Mouse (Mus musculus): Measurements from ENCODE around the gene Tex38. TPM values are rescaled to one million over a fixed set of nuclear protein-coding genes. Genes with fewer than 3 reads are reported as not detected.

The Tex38 gene
- polyA plus RNA-seq, 1 experiment: not detected

DNA sequence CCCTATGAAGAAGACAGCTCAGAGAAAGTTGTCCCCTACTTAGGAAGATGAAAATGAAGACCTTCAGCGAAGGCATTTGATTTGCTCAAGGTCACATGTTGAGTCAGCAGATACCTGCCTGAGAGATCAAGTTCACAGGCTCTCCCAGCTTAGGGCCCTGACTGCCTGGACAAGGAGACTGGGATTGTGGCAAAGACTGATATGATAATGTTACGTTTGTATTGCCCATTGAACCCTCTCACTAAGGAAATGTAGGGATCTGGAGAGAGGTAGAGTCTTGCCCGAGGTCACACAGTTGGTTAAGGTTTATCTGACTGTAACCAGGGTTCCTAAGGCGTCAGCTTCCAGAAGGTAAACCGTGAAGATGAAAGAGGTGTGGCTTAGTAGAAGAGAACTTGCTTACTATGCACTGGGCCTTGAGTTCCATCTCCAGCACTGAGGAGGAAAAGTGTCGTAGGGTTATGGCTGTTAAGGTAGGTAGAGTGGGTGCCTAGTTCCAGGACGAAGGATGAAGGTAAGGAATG lies 4.8 kb upstream of the Tex38 start:
- Histone ChIP-seq H3K79me2 (ENCODE audit: control insufficient read depth, insufficient read depth) (no peaks in the 10 kb centered on the region), H3K27me3 (ENCODE audit: control insufficient read depth, insufficient read depth, insufficient read length) (no peaks in the 10 kb centered on the region), H3K4me3 (ENCODE audit: insufficient read depth, poor library complexity, severe bottlenecking) (peak overlapping the region; percentile 53), H3ac (ENCODE audit: control insufficient read depth, insufficient read length, low read depth) (peak overlapping the region; percentile 75), H3K36me3 (ENCODE audit: control insufficient read depth, insufficient read depth) (peaks cover 13% of the 10 kb centered on the region), H3K79me3 (ENCODE audit: low read depth) (no peaks in the 10 kb centered on the region)
- TF ChIP-seq MYOG (IDR thresholded peaks at IDR 0.05; ENCODE audit: control insufficient read depth, extremely low read depth, insufficient read length): no peak
- no peak for TF ChIP-seq FOSL1 (IDR thresholded peaks at IDR 0.05; ENCODE audit: insufficient read depth, low read length, poor library complexity, severe bottlenecking)
- TF ChIP-seq MYOD1 (IDR thresholded peaks at IDR 0.05; ENCODE audit: control insufficient read depth, insufficient read length, low read depth): no peak
- no peak for TF ChIP-seq USF1 (IDR thresholded peaks at IDR 0.05; ENCODE audit: low read depth)

DNA sequence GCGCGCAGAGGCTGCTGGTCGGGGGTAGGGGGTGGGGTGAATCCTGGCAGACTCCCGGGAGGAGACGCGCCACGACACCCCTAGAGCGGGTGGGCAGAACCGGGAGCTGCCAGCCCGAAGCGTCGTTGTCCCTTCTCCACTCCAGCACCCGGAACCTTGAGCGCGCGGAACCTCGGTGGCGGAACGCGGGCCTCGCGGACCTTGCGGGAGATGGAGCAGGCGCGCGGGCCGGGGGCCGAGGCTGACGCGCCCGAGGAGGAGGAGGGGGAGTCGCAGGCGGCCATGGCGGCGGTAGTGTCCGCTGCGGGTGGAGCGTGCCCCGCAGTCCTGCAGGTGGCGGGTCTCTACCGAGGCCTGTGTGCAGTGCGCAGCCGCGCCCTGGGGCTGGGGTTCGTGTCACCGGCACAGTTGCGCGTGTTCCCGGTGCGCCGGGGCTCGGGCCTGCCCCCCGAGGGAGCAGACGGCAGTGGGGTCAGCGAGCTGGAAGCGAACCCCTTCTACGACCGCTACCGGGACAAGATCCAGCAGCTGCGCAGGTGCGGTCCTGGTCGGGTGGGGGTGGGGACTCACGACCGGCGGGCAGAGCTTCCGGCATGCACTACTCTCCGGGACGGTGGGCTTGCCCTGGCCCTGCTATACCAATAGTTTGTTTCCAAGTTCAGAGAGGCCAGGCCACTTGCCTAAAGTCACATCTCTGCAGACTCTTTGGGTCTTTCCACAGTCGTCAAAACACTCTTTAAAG lies 4.1 kb upstream of the Tex38 start, which contains the start of gene Atpaf1:
Gene Atpaf1 (plus strand): TSS at position 44 of the 742 bp plus-strand sequence.
- no peaks in the 10 kb centered on the region for H3K79me2 ChIP-seq (ENCODE audit: control insufficient read depth, insufficient read depth)
- peak within 1 kb of the TSS; percentile 53 for H3K4me3 ChIP-seq (ENCODE audit: insufficient read depth, poor library complexity, severe bottlenecking)
- peak within 1 kb of the TSS; percentile 75 for H3ac ChIP-seq (ENCODE audit: control insufficient read depth, insufficient read length, low read depth)
- no peaks in the 10 kb centered on the region for H3K27me3 ChIP-seq (ENCODE audit: control insufficient read depth, insufficient read depth, insufficient read length)
- peaks cover 12% of the 10 kb centered on the region for H3K36me3 ChIP-seq (ENCODE audit: control insufficient read depth, insufficient read depth)
- H3K79me3 ChIP-seq (ENCODE audit: low read depth): no peaks in the 10 kb centered on the region
- TF ChIP-seq MYOG (IDR thresholded peaks at IDR 0.05; ENCODE audit: control insufficient read depth, extremely low read depth, insufficient read length): no peak
- no peak for TF ChIP-seq CEBPB (IDR thresholded peaks at IDR 0.05; ENCODE audit: low read depth)
- TF ChIP-seq CTCF (IDR thresholded peaks at IDR 0.05; ENCODE audit: control insufficient read depth, insufficient read depth, insufficient read length): no peak
- TF ChIP-seq MAX (IDR thresholded peaks at IDR 0.05): no peak
- TF ChIP-seq MYOD1 (IDR thresholded peaks at IDR 0.05; ENCODE audit: control insufficient read depth, insufficient read length, low read depth): no peak
- TF ChIP-seq FOSL1 (IDR thresholded peaks at IDR 0.05; ENCODE audit: insufficient read depth, low read length, poor library complexity, severe bottlenecking): no peak
- TF ChIP-seq USF1 (IDR thresholded peaks at IDR 0.05; ENCODE audit: low read depth): no peak

DNA sequence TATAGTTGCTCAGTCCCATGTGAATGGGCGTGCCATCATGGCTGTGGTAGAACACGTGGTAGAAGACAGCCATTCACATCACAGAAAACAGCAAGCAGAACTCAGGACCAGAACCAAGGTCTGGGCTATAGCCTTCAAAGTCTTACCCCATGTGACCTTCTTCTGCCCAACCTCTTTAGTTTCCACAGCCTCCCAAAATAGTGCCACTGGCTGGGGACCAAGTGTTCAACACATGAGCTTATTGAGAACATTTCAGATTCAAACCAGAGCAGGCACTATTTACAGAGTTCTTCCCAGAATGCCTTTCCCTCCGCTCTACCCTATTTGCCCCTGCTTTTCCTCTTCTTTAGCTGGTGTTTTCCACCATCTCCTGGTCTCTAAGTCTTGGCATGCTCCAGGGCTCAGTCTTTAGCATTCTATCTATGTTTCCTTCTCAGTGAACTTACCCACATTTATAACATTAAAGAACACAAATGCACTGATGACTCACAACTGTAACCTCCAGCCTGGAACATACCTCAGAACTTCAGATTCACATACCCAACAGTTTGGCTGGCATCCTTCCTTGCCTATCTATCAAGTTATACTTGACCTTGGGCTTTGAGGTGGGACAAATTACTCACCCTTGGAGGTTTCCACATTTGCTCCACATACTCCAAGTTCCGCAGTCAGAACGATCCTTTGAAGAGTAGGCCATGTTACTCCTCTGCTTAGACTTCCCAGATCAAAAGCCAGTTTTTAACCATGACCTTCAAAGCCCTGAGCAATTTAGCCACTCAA lies 1.4 kb upstream of the Tex38 start:
- no peak for TF ChIP-seq MYOG (IDR thresholded peaks at IDR 0.05; ENCODE audit: control insufficient read depth, extremely low read depth, insufficient read length)
- TF ChIP-seq USF1 (IDR thresholded peaks at IDR 0.05; ENCODE audit: low read depth): no peak
- TF ChIP-seq FOSL1 (IDR thresholded peaks at IDR 0.05; ENCODE audit: insufficient read depth, low read length, poor library complexity, severe bottlenecking): no peak
- TF ChIP-seq CEBPB (IDR thresholded peaks at IDR 0.05; ENCODE audit: low read depth): no peak
- no peak for TF ChIP-seq CTCF (IDR thresholded peaks at IDR 0.05; ENCODE audit: control insufficient read depth, insufficient read depth, insufficient read length)
- TF ChIP-seq MAX (IDR thresholded peaks at IDR 0.05): no peak
- no peak for TF ChIP-seq MYOD1 (IDR thresholded peaks at IDR 0.05; ENCODE audit: control insufficient read depth, insufficient read length, low read depth)
- H3K79me3 ChIP-seq (ENCODE audit: low read depth): no peaks in the 10 kb centered on the region
- H3K79me2 ChIP-seq (ENCODE audit: control insufficient read depth, insufficient read depth): no peaks in the 10 kb centered on the region
- peaks cover 4% of the 10 kb centered on the region for H3K36me3 ChIP-seq (ENCODE audit: control insufficient read depth, insufficient read depth)
- no peaks in the 10 kb centered on the region for H3K27me3 ChIP-seq (ENCODE audit: control insufficient read depth, insufficient read depth, insufficient read length)
- H3K4me3 ChIP-seq (ENCODE audit: insufficient read depth, poor library complexity, severe bottlenecking): no peak overlapping the region
- no peak overlapping the region for H3ac ChIP-seq (ENCODE audit: control insufficient read depth, insufficient read length, low read depth)

DNA sequence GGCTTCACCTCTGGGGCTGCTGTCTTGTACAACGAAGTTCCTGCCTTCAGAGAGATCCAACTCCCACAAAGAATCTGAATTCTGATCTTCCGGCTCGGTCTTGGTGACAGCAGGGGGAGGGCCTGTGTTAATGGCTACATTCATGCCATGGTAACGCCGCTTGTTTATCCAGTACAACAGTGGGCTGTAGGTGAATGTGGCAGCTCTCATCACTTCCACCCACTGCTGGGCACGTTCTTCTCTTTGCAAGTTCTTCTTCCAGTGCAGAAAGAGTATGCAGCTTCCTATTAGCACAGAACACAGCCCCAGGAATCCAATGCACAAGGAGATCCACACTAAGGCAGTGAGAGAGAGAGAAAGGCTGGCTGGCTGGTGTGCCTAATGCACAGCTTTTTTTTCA lies 549 bp downstream of the Tex38 start:
- TF ChIP-seq MAX (IDR thresholded peaks at IDR 0.05) (no peak), CTCF (IDR thresholded peaks at IDR 0.05; ENCODE audit: control insufficient read depth, insufficient read depth, insufficient read length) (no peak), CEBPB (IDR thresholded peaks at IDR 0.05; ENCODE audit: low read depth) (no peak), USF1 (IDR thresholded peaks at IDR 0.05; ENCODE audit: low read depth) (no peak), MYOD1 (IDR thresholded peaks at IDR 0.05; ENCODE audit: control insufficient read depth, insufficient read length, low read depth) (no peak)
- Histone ChIP-seq H3ac (ENCODE audit: control insufficient read depth, insufficient read length, low read depth) (no peak overlapping the region), H3K79me2 (ENCODE audit: control insufficient read depth, insufficient read depth) (no peaks in the 10 kb centered on the region), H3K36me3 (ENCODE audit: control insufficient read depth, insufficient read depth) (peaks cover 17% of the 10 kb centered on the region), H3K79me3 (ENCODE audit: low read depth) (no peaks in the 10 kb centered on the region), H3K27me3 (ENCODE audit: control insufficient read depth, insufficient read depth, insufficient read length) (no peaks in the 10 kb centered on the region), H3K4me3 (ENCODE audit: insufficient read depth, poor library complexity, severe bottlenecking) (no peak overlapping the region)

DNA sequence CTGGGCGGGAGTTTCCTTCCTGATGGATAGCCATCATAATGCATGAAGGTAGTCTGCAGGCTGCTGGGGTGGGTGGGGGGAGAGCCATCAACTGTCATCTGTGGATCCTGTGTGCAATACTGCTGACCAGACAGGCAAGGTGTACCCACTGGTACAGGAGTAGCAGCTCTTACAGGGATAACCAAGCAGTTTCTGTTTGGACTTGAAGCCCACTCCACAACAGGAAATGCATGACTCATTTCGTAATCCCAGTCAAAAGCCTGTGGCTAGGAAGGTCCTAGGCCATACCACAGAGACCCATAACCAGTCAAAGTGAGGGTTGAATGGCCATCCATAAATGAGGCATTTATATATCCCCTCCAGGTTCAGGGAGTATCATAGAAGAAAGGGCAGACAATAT lies 3.2 kb downstream of the Tex38 start:
- no peaks in the 10 kb centered on the region for H3K27me3 ChIP-seq (ENCODE audit: control insufficient read depth, insufficient read depth, insufficient read length)
- H3K36me3 ChIP-seq (ENCODE audit: control insufficient read depth, insufficient read depth): peaks cover 42% of the 10 kb centered on the region
- H3K4me3 ChIP-seq (ENCODE audit: insufficient read depth, poor library complexity, severe bottlenecking): no peak overlapping the region
- TF ChIP-seq CEBPB (IDR thresholded peaks at IDR 0.05; ENCODE audit: low read depth) (no peak), MYOG (IDR thresholded peaks at IDR 0.05; ENCODE audit: control insufficient read depth, extremely low read depth, insufficient read length) (no peak), MYOD1 (IDR thresholded peaks at IDR 0.05; ENCODE audit: control insufficient read depth, insufficient read length, low read depth) (no peak), FOSL1 (IDR thresholded peaks at IDR 0.05; ENCODE audit: insufficient read depth, low read length, poor library complexity, severe bottlenecking) (no peak), USF1 (IDR thresholded peaks at IDR 0.05; ENCODE audit: low read depth) (no peak), CTCF (IDR thresholded peaks at IDR 0.05; ENCODE audit: control insufficient read depth, insufficient read depth, insufficient read length) (no peak), MAX (IDR thresholded peaks at IDR 0.05) (no peak)
- H3K79me3 ChIP-seq (ENCODE audit: low read depth): no peaks in the 10 kb centered on the region
- H3ac ChIP-seq (ENCODE audit: control insufficient read depth, insufficient read length, low read depth): no peak overlapping the region
- H3K79me2 ChIP-seq (ENCODE audit: control insufficient read depth, insufficient read depth): no peaks in the 10 kb centered on the region

Measured in C2C12 (cell line).